Mouse (Mus musculus): ENCODE measurements around the gene Ednrb.

Gene Ednrb

DNA sequence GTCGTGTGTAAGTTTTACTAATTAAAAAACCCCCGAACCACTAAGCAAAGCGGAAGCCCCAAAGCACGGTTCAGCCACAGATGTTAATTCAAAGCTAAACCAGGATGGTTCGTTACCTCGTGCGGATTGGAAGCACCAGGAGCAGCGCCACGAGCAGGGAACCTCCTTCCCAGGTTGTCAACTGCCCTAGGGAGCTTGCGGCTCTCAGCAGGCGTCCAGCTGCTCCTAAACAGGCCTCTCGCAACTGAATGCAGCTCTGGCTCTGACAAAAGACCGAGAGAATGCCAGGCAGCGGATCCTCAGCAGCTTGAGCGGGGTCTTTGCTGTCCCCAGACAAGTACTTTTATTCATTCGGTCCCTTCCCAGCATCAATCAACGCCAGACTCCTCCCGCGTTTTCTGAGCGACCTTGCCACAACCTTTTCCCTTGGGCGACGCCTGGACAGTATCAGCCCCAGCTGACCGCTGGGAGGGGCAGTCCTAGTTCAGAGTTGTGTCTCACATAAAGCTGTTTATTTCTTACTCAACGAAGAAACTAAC, at the start of gene Ednrb:
Gene Ednrb (minus strand): TSS at position 392 of the 539 bp plus-strand sequence.
- DNase-seq (ENCODE audit: low read depth, low spot score) = no peak

- DNase-seq (ENCODE audit: low read depth, low spot score) = no peak
Measured at GRCm38 (mm10) chr14:103892411-103892938, 48.3 kb upstream of the Ednrb start.

DNA sequence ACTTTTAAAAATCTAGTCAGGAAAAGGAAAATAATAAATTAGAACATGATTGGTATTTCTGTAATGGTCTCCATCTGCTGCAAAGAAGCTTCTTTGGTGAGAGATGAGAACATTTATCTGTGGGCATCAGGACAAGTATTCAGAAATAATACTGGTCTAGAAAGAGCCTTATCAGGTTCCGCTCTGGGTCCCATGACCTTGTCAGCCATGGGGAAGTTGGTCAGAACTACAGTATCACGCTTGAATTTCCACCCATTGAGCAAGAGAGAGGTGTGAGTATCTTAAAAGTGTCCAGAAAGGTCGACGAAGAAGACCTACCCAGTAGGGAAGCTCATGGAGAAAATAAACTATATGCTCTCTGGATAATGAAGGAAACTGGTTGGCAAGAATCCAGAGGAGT, 46.6 kb upstream of the Ednrb start:
- DNase-seq (ENCODE audit: low read depth, low spot score) = no peak

GRCm38 (mm10) chr14:103884892-103885575, 40.8 kb upstream of the Ednrb start:
- DNase-seq (ENCODE audit: low read depth, low spot score) = no peak

DNA sequence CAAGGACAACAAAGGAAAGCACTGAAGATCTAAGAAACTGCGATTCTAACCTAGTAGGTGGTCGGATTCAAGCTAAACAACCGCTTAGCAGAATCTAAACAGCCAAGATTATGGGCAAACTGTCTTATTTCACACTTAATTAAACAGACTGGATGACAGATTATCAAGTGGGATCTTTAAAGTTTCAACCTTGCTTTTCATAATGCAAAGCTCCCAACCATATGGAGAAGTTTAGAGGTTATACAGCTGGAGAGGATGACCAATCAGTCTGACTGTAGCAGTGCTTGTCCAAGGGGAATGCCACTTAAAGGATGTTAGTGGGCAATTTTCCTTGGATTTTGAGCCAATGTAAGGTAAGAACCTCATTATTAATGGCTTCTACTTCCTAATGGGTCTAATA, 38.7 kb upstream of the Ednrb start:
- no peak for DNase-seq (ENCODE audit: low read depth, low spot score)

DNA sequence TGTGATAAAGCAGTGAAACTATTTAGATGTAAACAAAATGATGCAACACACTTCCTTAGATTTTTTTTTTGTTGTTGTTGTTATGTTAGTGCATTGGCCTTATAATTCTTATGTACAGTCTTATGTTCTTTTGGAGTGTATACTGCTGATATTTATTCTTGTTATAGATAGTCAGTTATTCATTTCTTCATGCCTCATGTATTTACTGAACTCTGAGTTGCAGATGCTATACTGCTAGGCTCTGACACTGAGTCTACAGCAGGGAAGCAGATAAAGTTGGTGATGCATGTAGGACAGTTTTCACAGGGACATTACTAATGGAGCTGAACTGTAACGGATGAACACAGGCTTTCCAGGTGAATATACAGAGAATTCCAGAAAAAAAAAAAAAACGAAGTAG, 32.9 kb upstream of the Ednrb start:
- DNase-seq (ENCODE audit: low read depth, low spot score) = no peak

- no peak for DNase-seq (ENCODE audit: low read depth, low spot score)
Measured at GRCm38 (mm10) chr14:103876598-103876997, 32.4 kb upstream of the Ednrb start.

DNA sequence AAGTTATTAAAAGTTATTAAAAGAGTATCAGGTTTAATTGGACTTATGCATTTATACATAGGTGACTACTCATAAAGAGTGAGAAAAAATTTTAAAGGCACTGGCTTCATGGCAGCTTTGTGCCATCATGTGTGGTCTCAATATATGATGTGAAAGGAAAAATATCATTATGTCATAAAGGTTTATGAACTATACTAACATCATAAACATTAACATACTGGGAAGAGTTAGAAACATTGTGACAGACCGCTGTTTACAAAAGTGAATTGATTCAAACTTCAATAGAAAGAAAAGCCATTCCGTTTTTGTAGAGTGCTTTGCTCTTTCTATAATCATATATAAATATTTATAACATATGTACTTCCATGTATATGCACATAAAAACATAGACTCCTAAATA, 22.4 kb upstream of the Ednrb start:
- DNase-seq (ENCODE audit: low read depth, low spot score) = no peak

DNA sequence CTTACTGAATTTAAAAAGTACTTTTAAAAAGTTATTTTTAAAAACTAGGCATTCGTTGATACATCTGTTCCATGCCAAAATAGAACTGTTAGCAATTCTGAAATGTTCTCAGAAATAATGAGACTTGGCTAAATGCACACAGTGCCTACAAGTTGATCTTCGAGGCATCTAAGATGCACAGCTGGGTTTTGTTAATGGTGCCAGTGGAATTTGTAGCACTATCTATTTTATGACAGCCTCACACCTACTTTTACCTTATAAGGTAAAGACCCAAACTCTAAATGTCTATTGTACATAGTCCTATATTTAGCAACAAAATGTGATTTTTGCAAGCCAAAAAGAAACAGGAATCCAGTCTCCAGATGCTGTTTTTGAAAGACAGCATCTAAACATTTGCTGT, 21.0 kb upstream of the Ednrb start:
- no peak for DNase-seq (ENCODE audit: low read depth, low spot score)

DNA sequence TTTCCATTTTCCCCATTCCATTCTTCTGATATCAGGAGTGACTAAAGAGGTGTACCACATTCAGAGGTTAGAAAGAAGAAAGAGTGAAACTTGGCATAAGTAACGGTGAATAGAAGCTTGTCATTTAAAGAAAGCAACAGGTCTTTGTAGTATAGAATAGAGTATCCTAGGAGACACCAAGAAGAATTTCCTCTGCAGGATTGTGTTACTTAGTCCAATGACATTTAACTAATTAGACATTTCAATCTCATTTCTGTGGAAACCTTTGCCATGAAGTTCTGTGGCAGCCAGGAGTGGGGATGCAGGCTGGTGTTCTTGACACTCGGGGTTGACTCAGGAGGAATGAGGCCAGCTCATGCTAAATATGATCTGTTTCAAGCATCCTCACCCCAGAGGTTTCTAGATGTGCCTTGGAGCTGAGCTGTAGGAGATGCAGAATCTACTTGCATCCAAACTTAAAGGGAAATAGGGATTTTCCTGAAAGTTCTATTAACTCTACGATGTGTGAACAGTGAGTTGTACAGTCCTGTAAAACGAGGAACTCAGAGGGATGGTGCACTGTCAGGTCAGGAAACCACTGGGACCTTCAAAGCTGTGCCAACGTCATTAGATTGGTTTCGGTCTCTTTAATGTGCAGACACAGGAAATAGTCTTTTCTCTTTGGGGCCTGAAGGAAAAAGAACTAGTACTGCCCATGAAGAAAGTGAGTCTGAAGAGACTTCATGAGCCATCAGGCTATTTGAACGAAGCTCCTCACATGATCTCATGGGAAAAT, 6.1 kb upstream of the Ednrb start:
- no peak for DNase-seq (ENCODE audit: low read depth, low spot score)

- no peak for DNase-seq (ENCODE audit: low read depth, low spot score)
Measured at GRCm38 (mm10) chr14:103845716-103846115, 1.5 kb upstream of the Ednrb start.

GRCm38 (mm10) chr14:103844944-103845343, 742 bp upstream of the Ednrb start:
- DNase-seq (ENCODE audit: low read depth, low spot score) = no peak

DNA sequence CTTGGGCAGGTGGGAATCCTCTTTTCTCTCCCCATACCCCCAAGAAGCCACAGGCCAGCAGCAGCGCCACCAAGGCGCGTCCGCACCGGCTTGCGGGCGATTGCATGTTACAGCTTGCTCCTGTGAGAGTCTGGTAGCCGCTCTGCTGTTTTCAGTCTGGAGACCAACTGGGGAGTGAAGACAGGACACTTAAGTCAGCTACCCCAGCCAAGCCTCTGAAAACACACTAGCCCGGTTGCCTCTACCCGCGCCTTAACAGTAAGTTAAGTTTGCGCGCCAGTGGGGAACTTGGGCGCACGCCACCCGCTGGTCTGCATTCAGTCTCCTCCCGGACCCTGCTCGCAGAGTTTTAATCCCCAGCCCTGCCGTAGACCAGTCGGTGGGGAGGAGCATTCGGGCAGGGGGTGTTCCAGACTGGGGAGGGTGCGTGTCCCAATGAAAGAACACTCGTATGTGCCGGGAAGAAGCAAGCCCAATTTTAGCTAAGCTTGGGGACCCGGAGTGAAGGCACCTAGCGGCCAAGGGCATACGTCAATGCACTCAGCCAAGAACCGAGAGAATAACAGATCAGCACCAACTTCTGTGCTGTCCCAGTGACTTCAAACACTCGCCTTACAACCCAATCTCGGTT, 716 bp downstream of the Ednrb start:
- no peak for DNase-seq (ENCODE audit: low read depth, low spot score)

DNA sequence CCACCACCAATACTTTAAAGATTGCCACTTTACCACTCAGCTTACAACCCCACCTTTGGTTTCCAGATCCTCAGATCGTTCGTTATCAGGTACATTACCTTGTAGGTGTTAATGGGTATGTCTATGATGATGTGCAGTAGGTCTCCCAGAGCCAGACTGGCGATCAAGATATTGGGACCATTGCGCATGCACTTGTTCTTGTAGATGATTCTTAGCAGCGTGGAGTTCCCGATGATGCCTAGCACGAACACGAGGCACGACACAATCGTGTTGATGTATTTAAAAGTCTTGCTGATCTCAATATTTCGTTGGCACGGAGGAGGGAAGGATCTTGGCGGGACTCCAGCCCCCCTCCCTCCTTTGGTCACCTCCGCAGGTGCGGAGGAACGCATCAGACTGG, 1.3 kb downstream of the Ednrb start:
- DNase-seq (ENCODE audit: low read depth, low spot score) = no peak

DNA sequence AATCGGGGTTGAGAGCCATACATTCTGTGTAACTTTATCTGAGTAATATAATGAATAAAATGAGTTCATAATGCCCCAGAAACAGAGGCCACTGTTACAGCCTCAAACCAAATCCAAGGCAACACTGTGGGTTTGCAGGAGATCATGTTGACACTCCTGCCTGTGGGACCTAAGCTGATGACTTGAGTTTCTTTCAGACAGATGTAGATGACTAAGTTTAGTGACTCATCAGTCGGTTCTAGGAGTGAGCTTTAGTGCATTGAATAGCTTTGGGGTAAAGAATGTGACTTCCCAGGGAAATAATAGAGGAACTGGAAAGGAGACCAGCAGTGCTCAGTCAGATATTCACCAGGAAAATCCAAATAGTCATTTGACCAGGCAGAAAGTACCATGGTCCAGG, 3.8 kb downstream of the Ednrb start:
- no peak for DNase-seq (ENCODE audit: low read depth, low spot score)

DNA sequence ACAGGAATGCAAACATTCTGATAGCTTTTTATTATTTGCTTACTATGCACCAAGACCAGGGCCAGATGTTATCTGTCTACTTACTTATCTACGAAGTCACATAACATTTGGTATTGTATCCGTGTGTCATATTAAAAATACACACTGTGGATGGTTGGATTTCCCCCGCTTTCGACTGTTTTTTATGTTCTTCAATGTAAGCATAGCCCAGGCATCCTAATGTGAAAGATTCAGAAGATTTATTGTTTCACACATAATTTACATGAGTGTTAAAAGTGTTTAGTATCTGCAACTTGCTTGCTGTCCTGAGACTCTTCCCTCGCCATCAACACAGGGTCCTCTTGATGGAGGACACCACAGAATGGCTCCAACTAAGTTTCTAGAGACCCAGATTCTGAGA, 5.3 kb downstream of the Ednrb start:
- no peak for DNase-seq (ENCODE audit: low read depth, low spot score)

GRCm38 (mm10) chr14:103834589-103834988, 9.6 kb downstream of the Ednrb start:
- no peak for DNase-seq (ENCODE audit: low read depth, low spot score)

DNA sequence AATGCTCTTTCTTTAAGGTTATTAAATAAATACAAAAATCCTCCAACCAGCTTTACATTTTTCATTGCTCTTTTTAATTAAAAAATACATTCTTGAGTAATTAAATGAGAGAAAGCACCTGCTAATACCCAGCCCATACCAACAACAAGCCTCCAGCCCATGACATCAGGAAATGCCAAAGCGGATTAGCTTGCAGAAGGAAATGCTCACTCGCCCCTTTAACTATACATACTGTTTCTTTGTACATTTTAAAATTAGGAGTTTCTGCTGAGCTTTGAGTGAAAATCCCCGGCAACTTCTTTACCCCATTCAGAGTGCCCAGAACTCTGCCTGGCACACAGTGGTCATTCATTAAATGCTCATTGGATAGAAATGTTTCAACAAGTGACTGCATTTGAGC, 10.1 kb downstream of the Ednrb start:
- DNase-seq (ENCODE audit: low read depth, low spot score) = no peak

DNA sequence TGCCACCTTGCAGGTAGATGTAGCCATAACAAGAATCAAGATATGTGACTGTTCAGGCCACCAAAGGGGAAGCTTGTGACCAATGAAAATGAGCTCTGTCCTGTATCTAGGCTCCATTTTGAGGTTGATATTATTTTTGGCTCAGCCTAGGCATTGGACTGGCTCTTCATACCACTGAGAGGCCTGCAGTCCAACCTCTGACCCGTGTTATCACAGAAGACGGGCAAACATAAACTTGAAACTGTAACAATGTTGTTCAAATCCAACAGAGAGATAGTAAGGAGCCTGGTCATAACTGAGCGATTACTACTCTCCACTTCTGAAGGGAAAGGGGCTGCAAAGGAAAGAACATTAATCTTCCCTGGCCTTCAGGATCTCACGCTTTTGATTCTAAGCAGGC, 11.7 kb downstream of the Ednrb start:
- DNase-seq (ENCODE audit: low read depth, low spot score) = no peak

- no peak for DNase-seq (ENCODE audit: low read depth, low spot score)
Measured at GRCm38 (mm10) chr14:103831007-103831406, 13.2 kb downstream of the Ednrb start.

GRCm38 (mm10) chr14:103826343-103826742, 17.9 kb downstream of the Ednrb start:
- no peak for DNase-seq (ENCODE audit: low read depth, low spot score)

- no peak for DNase-seq (ENCODE audit: low read depth, low spot score)
Measured at GRCm38 (mm10) chr14:103825934-103826333, 18.3 kb downstream of the Ednrb start.
